Mouse (Mus musculus) mouse embryonic stem cell (cell line): Measurements from ENCODE around the gene Fdps.

ENCODE experiments used
- in situ Hi-C, 2 experiments: fragments of 300-500 bp; cut with MboI; formaldehyde crosslinking; loops; 1 replicate in 1 of 2; 3 replicates in 1 of 2; pipeline ENCODE4 v1.14.3; 2019 to 2020; ENCODE audit warnings: low sequenced_read_pairs in 2 of 2, low pct_unique_long_range_greater_than_20kb in 1 of 2, mixed read lengths in 1 of 2; ENCODE audit not compliant: unreplicated experiment in 1 of 2

Fdps gene

GRCm38 (mm10) chr3:89101812-89102494, at the start of gene Fdps:
Gene Fdps, minus strand, starts transcription at chr3:89101959.
- in situ Hi-C loops = no loop called here

DNA sequence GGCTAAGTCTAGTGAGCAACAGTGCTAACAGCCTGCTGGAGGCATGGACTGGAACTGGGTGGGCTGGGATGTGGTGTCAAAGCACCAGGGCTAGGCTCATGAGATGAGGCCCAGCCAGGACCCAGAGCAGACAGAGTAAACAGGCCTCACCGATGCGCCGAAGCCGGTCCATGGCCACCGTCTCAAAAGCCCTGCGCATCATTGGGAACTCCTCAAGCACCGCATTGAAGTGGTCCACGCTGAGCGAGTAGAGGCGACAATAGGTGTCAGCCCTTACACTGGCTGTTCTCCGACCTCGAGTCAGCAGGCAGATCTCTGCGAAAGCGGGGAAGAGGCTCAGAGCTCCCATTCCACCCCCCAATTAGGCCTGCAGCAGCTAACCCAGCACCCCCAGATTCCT, 46.8 kb upstream of the Fdps start:
- in situ Hi-C loops = no loop called here

GRCm38 (mm10) chr3:89147979-89148311, 46.2 kb upstream of the Fdps start:
- in situ Hi-C loops = no loop called here

GRCm38 (mm10) chr3:89147101-89147978, 45.6 kb upstream of the Fdps start:
- in situ Hi-C loops = no loop called here

GRCm38 (mm10) chr3:89145566-89145965, 43.8 kb upstream of the Fdps start:
- in situ Hi-C loops = no loop called here

DNA sequence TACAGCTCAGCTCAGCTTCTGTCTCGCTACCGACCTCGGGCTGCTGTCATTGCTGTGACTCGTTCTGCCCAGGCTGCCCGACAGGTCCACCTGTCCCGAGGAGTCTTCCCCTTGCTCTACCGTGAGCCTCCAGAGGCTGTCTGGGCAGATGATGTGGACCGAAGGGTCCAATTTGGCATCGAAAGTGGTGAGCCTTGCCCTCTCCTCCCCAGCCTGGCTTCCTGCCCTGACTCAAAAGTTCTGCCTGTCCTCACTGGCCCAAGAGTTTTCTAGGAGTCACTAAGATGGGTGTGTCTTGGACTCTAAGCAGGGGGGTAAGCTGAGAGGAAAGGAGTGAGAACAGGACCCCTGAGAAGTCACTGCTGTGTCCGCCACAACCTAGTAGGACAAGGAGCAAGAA, 43.1 kb upstream of the Fdps start:
- in situ Hi-C loops = no loop called here

- in situ Hi-C loops = no loop called here
These were observed 34.6 kb upstream of the Fdps start for GRCm38 (mm10) chr3:89136365-89136764.

GRCm38 (mm10) chr3:89135958-89136357, 34.2 kb upstream of the Fdps start, which contains the start of gene Pklr:
Gene Pklr, plus strand, starts transcription at chr3:89136142.
- in situ Hi-C loops = no loop called here

GRCm38 (mm10) chr3:89133752-89134151, 32.0 kb upstream of the Fdps start:
- in situ Hi-C loops = no loop called here

GRCm38 (mm10) chr3:89133063-89133450, 31.3 kb upstream of the Fdps start:
- in situ Hi-C loops = no loop called here

- in situ Hi-C loops = no loop called here
These were observed 30.7 kb upstream of the Fdps start for GRCm38 (mm10) chr3:89132285-89133062.

DNA sequence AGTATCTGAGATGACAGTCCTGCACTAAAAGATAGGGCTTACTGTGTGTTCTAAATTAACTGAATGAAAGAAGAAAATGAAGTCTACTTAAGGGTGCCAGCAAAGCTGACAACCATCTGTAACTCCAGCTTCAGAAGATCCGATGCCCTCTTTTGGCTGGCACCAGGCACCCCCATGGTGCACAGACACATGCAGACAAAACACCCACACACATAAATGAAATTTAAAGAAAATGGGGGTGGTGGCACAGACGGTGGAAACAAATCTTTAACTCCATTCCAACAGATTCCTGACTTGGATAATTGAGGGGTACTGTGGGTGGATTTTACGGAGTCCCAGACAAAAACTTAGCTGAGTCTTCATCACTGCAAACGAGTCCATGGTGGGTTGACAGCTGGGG, 30.1 kb upstream of the Fdps start:
- in situ Hi-C loops = no loop called here

GRCm38 (mm10) chr3:89129908-89130307, 28.1 kb upstream of the Fdps start:
- in situ Hi-C loops = no loop called here

DNA sequence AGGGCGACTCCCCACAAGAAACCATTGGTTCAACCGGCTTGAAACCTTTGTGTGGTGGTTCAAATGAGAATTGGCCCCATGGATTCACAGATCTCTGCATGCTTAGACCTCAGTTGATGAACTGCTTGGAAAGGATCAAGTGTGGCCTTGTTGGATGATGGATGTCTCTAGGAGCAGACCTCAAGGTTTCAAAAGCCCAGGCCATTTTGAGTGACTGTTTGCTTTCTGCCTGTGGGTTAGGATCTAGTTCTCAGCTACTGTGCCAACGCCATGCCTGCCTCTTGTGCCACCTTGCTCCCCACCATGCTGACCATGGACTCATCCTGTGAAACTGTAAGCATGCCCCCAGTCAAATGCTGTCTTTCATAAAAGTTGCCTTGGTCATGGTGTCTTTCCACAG, 24.2 kb upstream of the Fdps start:
- in situ Hi-C loops = no loop called here

- in situ Hi-C loops = no loop called here
These were observed 22.5 kb upstream of the Fdps start for GRCm38 (mm10) chr3:89124241-89124640.

GRCm38 (mm10) chr3:89123313-89123712, 21.6 kb upstream of the Fdps start:
- in situ Hi-C loops = no loop called here

GRCm38 (mm10) chr3:89115522-89115921, 13.8 kb upstream of the Fdps start:
- in situ Hi-C loops = no loop called here

DNA sequence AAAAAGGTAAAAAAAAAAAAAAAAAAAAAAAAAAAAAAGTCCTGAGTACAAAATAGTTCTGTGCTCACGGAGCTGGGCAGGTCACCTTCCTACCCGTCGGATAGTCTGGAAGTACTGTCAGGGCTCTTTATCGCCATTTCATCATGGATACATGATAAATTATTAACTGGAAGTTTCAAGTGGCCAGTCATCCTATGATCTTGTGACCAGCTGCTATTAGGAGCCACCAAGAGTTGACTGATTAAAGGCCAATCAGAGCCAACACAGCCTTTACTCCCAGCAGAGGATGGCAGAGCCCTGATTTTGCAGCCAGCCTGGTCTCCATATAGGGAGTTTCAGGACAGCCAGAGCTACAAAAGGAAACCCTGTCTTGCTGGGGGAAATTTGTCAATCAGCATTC, 11.3 kb upstream of the Fdps start:
- in situ Hi-C loops = no loop called here

GRCm38 (mm10) chr3:89108146-89108545, 6.4 kb upstream of the Fdps start:
- in situ Hi-C loops = no loop called here
